Mouse (Mus musculus): ENCODE measurements around the gene Fabp3.

- TF ChIP-seq CTCF (IDR thresholded peaks at IDR 0.05; ENCODE audit: low read depth, low read length): no peak
- TF ChIP-seq POLR2A (IDR thresholded peaks at IDR 0.05; ENCODE audit: extremely low read depth, insufficient read depth, low read length): no peak
Measured at GRCm38 (mm10) chr4:130315771-130316527, 7.6 kb downstream of the Fabp3 start.
